16 mouse cellular contexts compared by ENCODE assay signal in the genomic region with DNA sequence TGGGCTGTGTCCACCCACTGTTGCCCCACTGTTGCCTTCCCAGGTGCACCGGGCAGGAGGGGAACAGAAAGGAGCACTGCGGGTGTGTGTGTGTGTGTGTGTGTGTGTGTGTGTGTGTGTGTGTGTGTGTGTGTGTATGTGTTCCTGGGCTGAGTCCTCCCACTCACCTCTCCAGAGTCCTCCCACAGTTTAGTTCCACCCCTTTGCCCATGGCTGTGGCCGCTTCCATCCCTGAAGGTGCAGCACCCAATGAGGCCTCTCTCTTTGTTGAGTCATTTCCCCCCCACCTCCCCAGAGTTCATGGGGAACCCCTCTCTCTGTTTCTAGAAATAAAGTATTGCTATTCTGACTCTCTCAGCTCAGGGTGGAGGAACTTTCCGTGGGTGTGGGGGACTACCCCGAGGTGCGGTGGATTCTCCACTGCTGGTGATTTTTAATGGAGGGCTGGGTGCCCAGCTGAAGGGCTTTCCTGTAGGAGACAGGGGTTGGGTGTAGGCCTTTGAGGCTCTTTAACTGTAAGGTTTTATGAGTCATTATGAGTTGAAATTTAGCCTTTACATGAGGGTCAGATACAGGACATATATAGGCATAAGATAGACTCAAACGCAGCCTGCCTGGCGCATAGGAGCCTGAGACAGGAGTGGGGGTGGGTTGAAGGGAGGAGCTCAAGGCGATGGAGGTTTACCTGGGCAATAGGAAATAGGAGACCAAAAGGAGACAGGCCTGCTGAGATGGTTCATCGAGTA. TPM values are rescaled to one million over a fixed set of nuclear protein-coding genes. Genes with fewer than 3 reads are reported as not detected.
DNase-seq lines count a peak whose midpoint lies in the region; ATAC-seq lines count a peak whose summit lies in the region.
"Had no signal": no experiment of that assay in that cellular context is flagged by ENCODE, and none has a peak within 500 bp of the region (broad histone marks: within the 10 kb centered on the region; RNA-seq: fewer than 3 reads in every experiment).

No protein-coding gene starts in this region.

- peak; percentile 58 for DNase-seq in thymus, postnatal 0 days (ENCODE audit: low spot score)
- DNase-seq in gastrocnemius, postnatal 10 days, result no peak
- DNase-seq in kidney, postnatal 36 days, result no peak
- no peak for DNase-seq in cerebellum, adult 8-10 months
- DNase-seq: gastrocnemius, postnatal 36 days; kidney, postnatal 14 days; lung, postnatal 4 days; retina, postnatal 1 day had no signal

- ATAC-seq in forebrain, embryonic 13.5 days, result no peak
- ATAC-seq in forebrain, embryonic 12.5 days (ENCODE audit: low FRiP score), result no peak
- ATAC-seq in CD4-positive, CD25-positive, alpha-beta regulatory T cell, adult 4 months, result peak; percentile 65
- peak; percentile 55 for ATAC-seq in megakaryocyte, adult 5-6 weeks (ENCODE audit: poor library complexity, severe bottlenecking)
- ATAC-seq: hindbrain, embryonic 16.5 days had no signal

- 92% methylated on average over 8 of the region's 10 CpGs for WGBS in forebrain, embryonic 13.5 days
- WGBS in forebrain, embryonic 12.5 days, result 90% methylated on average over 8 of the region's 10 CpGs

- no peaks in the 10 kb centered on the region for H3K27me3 ChIP-seq in forebrain, embryonic 13.5 days
- H3K27me3 ChIP-seq in forebrain, embryonic 12.5 days, result no peaks in the 10 kb centered on the region
- H3K27me3 ChIP-seq: heart, embryonic 15.5 days; limb, embryonic 13.5 days; stomach, embryonic 15.5 days had no signal

- H3K4me3 ChIP-seq in forebrain, embryonic 13.5 days, result no peak overlapping the region
- H3K4me3 ChIP-seq in forebrain, embryonic 12.5 days (replicated peaks), result no peak overlapping the region
- H3K4me3 ChIP-seq: heart, embryonic 15.5 days; limb, embryonic 13.5 days; stomach, embryonic 15.5 days had no signal

- no peaks in the 10 kb centered on the region for H3K4me1 ChIP-seq in forebrain, embryonic 13.5 days
- H3K4me1 ChIP-seq in forebrain, embryonic 12.5 days, result no peaks in the 10 kb centered on the region
- H3K4me1 ChIP-seq: heart, embryonic 15.5 days; limb, embryonic 13.5 days; stomach, embryonic 15.5 days had no signal

- H3K36me3 ChIP-seq in forebrain, embryonic 13.5 days (ENCODE audit: poor library complexity, severe bottlenecking), result no peaks in the 10 kb centered on the region
- no peaks in the 10 kb centered on the region for H3K36me3 ChIP-seq in forebrain, embryonic 12.5 days (replicated peaks)
- H3K36me3 ChIP-seq: heart, embryonic 15.5 days; stomach, embryonic 15.5 days had no signal

- no peaks in the 10 kb centered on the region for H3K9me3 ChIP-seq in forebrain, embryonic 13.5 days (replicated peaks)
- no peaks in the 10 kb centered on the region for H3K9me3 ChIP-seq in forebrain, embryonic 12.5 days
- H3K9me3 ChIP-seq: heart, embryonic 15.5 days; limb, embryonic 13.5 days; stomach, embryonic 15.5 days had no signal

- 0 out of 2 replicates have a peak overlapping the region, but pooled peaks have one; percentile 34 for H3K9ac ChIP-seq in forebrain, embryonic 13.5 days
- no peak overlapping the region for H3K9ac ChIP-seq in forebrain, embryonic 12.5 days
- H3K9ac ChIP-seq: heart, embryonic 15.5 days; limb, embryonic 13.5 days; stomach, embryonic 15.5 days had no signal

- H3K4me2 ChIP-seq in forebrain, embryonic 13.5 days, result no peak overlapping the region
- no peak overlapping the region for H3K4me2 ChIP-seq in forebrain, embryonic 12.5 days
- H3K4me2 ChIP-seq: heart, embryonic 15.5 days; limb, embryonic 13.5 days; stomach, embryonic 15.5 days had no signal

- H3K27ac ChIP-seq in forebrain, embryonic 13.5 days, result no peak overlapping the region
- no peak overlapping the region for H3K27ac ChIP-seq in forebrain, embryonic 12.5 days
- H3K27ac ChIP-seq: heart, embryonic 15.5 days; limb, embryonic 13.5 days; stomach, embryonic 15.5 days had no signal

RNA-seq across cellular contexts. Expression of a gene that starts 44.4 kb away (rescaled TPM):
- 14.5 and 15.2 TPM in 2 replicates for polyA plus RNA-seq in forebrain, embryonic 13.5 days (2015; fragmentation: Nextera tagmentation; extraction: Ambion mirVana)
- polyA plus RNA-seq in forebrain, embryonic 12.5 days (2016; fragmentation: Nextera tagmentation; extraction: Ambion mirVana), result 22.6 and 26.0 TPM in 2 replicates
- 100 to 1,000 TPM; 118 to 183 TPM for polyA plus RNA-seq in CD4-positive, CD25-positive, alpha-beta regulatory T cell, adult 4 months (2017; shearing (Covaris generic))
- total RNA-seq in megakaryocyte, adult 5-6 weeks (2015), result 109 and 112 TPM in 2 replicates
- total RNA-seq in megakaryocyte, adult 5-6 weeks (2017), result 156 and 160 TPM in 2 replicates
- polyA plus RNA-seq in thymus, postnatal 0 days (2015; fragmentation: Nextera tagmentation; extraction: Ambion mirVana), result 37.3 and 38.8 TPM in 2 replicates
- 1 to 10 TPM; 7.2 to 8.1 TPM for total RNA-seq in gastrocnemius, postnatal 10 days (2021)

Comparison
In these comparisons a context has a peak if more than half of its experiments do, and no peak if none do; other contexts are left out.
1. ATAC-seq: peak in CD4-positive, CD25-positive, alpha-beta regulatory T cell, adult 4 months (single experiment) and megakaryocyte, adult 5-6 weeks (single experiment); none in forebrain, embryonic 13.5 days (single experiment) and forebrain, embryonic 12.5 days (single experiment).